Mouse (Mus musculus): ENCODE data around the gene Med21.

DNA sequence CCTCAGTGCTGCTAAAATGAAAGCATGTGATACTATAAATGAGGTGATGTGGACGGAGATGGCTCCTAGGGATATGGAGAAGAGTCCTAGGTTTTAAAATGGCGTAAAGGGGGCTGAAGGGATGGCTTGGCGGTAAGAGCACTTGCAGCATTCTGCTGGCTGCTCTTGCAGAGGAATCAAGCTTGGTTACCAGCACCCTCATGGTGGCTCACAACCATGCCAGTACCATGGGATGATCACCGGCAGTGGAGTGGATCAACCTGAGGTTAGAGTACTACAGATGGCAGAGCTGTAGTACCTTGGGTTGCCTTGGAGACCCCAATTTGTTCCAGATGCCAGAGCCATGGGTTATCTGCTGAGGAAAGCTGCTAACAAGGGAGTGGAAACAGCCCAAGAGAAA is 56.0 kb downstream of the Med21 start:
- TF ChIP-seq POLR2A (IDR thresholded peaks at IDR 0.05; ENCODE audit: insufficient read depth, low read depth, low read length) (no peak), CTCF (IDR thresholded peaks at IDR 0.05; ENCODE audit: insufficient read depth, low read depth, low read length) (no peak)
